Mouse (Mus musculus) mouse embryonic stem cell (cell line): ENCODE data around the gene Synj1.

ENCODE experiments used
- in situ Hi-C, 2 experiments: fragments of 300-500 bp; cut with MboI; formaldehyde crosslinking; loops; 1 replicate in 1 of 2; 3 replicates in 1 of 2; pipeline ENCODE4 v1.14.3; 2019 to 2020; ENCODE audit warnings: low sequenced_read_pairs in 2 of 2, low pct_unique_long_range_greater_than_20kb in 1 of 2, mixed read lengths in 1 of 2; ENCODE audit not compliant: unreplicated experiment in 1 of 2

Synj1 gene

DNA sequence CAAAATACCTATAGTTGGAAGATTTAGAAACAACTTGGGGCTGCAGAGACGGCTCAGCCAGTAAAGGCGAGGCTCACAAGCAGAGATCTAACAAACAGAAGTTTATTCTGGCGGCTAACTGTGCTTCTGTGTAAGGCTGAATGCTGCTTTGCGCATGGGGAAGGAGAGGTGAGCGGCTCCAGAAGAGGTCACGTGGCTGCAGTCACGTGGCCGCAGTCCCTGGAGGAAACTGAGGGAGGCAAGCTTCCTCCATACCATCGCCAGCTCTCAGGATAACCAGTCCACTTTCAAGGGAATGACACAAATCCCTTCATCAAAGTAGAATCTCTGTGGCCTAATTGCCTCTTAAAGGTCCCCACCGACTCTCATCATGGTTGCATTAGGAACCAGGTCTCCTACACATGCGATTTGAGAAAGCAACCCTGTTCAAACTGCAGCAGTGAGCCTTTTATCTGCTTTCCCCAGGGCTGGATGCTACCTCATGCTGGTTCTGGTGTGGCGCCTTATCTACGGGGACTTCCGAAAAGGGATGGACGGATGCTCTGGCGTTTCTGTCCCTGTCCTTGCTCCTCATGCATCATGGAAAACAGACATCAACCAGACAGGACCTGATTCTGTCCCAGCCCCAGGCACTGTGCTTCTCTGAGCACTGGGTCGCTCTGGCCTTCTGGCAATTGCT is 100.1 kb downstream of the Synj1 start:
- in situ Hi-C loops: no loop called here

DNA sequence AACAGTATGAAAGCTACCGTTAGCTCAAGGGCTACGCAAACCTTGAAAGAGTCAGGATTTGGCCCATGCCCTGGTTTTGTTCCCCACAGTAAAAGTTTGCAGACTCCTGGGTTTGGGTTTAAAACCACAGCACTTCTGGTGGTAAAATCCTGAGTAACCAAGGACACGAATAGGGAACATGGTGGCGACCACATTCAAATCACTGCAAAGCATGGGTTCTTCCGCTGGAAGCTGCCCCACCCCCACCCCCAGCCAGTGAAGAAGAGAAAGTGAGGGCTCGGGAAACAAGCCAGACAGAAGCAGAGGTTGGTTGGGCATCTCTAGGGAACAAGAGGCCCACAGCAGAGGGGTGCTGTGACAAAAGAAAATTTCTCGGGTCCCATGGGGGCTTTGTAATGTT is 103.9 kb downstream of the Synj1 start:
- in situ Hi-C loops: no loop called here

DNA sequence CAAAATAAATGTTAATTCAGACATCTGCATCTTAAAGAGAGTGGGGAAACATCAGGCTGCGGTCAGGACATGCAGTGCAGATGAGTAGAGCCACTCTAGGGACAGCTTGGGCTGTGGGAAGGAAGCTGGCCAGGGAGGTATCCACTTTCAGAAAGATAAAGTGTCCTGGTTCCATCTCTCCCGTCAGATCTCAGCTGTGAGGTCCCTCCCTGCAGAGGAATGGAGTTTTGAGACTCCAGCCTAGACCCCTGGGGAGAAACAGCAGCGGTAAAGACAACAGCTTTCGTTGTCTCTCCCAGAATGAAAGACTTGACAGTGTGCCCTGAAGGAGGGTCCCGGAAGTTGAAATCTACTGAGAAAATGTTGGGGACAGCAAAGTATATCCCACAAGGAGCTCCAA is 107.8 kb downstream of the Synj1 start:
- in situ Hi-C loops: no loop called here

DNA sequence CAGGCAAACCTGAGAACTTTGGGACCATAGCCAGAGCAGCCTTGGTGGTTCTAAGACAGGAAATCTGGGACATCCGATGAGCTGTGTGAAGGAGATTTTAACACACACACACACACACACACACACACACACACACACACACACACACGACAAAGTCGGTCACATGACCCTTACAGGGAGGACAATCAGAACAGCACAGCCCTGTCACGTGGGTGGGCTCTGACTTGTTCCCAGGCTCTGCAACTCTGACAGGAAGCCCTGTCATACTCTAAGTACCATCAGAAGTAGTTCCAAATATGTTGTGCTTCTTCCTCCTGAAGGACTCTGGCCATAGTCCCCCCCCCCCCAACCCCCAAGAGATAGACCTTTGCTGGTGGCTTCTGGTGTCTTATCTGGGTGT is 109.7 kb downstream of the Synj1 start:
- in situ Hi-C loops: no loop called here

DNA sequence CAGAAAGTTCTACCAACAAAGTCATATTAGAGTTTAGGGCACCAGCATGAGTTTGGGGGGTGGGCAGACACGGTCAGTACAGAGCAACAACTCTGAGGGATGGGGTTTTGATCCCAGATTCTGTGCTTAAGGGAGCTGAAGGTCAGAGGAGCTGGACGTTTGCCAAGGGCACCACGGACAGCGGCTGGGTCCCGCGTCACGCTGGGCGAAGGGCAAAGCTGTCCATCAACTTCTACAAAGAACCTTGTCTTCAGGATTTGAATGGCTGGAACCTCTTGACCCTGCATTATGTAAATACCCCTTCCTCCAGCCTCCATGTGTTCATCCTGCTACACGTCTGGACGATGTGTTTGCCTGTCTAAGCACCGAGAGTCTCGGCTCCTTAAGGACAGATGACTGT is 111.6 kb downstream of the Synj1 start:
- in situ Hi-C loops: no loop called here

DNA sequence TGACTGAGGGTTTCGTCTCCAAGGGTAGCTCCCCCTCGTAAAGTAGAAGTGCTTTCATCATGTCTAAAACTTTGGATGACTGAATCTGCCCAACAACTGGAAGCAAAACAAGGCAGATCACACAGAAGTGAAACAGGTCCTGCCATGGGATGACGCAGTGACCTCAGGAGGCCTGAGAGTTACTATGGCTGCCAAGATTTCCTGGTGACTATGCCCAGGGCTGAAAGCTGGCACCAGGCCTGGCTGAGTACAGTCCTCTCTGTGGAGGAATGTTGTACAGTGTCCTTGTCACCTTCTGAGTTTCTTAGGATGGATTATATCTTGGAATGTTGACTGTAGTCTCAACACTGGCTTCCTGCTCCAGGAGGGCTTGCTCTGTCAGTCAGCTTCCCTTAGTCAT is 113.5 kb downstream of the Synj1 start:
- in situ Hi-C loops: no loop called here

DNA sequence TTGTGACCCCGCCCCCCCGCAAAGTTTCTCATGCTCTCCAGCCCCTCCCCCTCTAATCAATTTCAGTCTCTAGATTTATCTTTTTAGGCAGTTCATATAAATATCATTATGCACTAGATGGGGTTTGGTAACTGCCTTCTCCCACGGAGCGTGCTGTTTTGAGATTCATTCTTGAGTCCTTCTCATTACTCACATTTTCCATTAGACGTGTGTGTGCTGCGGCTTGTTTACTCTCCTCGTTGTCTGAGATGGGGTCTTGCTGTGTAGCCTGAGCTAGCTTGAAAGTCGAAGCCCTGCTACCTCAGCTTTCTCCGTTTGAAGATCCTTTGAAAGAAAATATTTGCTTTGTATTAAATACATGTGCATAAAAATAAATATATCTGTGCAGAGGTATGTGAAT is 117.3 kb downstream of the Synj1 start:
- in situ Hi-C loops: no loop called here

DNA sequence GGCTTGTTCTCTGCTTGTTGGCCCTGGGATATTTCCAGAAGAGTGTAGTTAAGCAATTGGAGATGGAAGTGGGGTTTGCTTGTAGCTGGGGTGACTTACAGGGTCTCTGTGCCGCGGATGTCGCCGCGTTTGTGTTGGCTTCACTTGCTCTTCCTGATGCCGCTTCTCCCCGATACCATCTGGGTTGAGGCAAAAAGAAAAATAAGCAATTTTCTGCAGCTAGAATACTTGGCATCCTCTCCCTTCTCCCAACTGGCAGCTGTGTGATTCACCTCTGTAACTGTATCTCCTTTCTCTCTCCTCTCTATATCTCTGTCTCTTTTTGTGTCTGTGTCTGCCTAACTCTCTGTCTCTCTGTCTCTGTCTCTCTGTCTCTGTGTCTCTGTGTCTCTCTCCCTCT is 118.1 kb downstream of the Synj1 start:
- in situ Hi-C loops: no loop called here

DNA sequence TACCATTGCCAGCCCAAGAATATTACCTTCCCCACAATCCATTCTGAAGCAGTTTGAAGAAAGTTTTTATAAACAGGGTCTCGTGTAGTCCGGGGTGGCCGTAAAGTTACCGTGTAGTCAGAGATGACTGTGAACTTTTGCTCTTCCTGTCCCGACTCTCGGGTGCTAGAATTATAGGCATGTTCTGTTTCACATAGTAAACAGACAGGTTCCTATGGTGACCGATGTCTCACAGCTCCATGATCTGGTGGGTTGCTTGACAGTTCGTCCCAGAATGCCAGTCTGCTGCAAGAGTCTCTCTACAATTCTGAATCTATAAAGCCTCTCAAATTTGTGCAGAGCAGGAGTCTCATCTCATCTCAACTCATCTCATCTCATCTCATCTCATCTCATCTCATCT is 119.0 kb downstream of the Synj1 start:
- in situ Hi-C loops: no loop called here

DNA sequence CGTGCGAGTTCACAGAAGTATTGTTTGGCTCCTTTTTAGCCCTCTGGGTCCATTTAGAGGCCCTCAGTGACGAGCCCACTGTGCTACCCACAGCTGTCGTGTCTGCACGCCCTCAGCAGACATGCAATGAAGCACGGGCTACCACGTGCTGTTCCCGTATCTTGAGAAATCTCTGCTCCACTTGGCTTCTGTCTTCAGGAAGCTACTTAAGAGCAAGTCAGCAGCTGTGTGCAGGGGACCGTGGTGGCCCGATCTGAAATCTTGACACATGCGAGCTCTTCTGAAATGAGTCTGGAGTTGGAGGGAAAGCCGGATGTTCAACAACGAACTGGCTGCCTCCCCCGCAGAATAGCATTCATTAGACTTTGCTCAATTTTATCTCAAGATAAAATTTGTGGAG is 119.5 kb downstream of the Synj1 start:
- in situ Hi-C loops: no loop called here

DNA sequence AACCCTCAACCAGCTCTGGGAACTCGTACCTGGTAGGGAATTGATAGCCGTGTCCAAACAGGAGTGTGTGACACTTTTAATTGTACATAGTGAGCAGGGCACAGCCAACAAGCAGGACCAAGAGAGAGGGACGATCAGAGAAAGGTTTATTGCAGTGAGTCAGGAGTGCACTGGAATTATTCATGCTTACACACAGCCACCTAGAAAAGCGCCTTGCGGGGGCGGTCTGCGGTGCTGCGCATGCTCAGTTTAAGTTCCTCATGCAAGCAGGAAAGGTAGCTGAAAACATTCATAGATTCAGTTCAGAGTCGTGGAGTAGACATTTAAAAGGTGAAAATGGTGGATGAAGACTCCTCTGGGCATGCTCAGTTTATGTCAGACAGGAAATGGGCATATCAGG is 120.4 kb downstream of the Synj1 start:
- in situ Hi-C loops: no loop called here
